Mouse (Mus musculus) MEL-GATA-1-ER (cell line): ENCODE results near the gene 6330409D20Rik.

Experiments
- DNase-seq: peaks from one replicate; pipeline ENCODE4 v3.0.0-alpha.2; 2012; ENCODE audit warnings: low read depth; ENCODE audit errors: extremely low read depth

The 6330409D20Rik gene

GRCm38 (mm10) chr2:32740916-32741272 lies at the start of gene 6330409D20Rik:
Gene 6330409D20Rik (minus strand): TSS chr2:32741016.
- DNase-seq = no peak

- DNase-seq = no peak
These were observed 47.8 kb upstream of the 6330409D20Rik start for GRCm38 (mm10) chr2:32788581-32788980.

GRCm38 (mm10) chr2:32787176-32787575 lies 46.4 kb upstream of the 6330409D20Rik start:
- no peak for DNase-seq

- no peak for DNase-seq
These were observed 43.3 kb upstream of the 6330409D20Rik start, which contains the start of gene Cfap157 for GRCm38 (mm10) chr2:32784048-32784681. Gene Cfap157 (minus strand): TSS chr2:32784428.

GRCm38 (mm10) chr2:32781710-32782109 lies 40.9 kb upstream of the 6330409D20Rik start:
- DNase-seq = no peak

GRCm38 (mm10) chr2:32779714-32780113 lies 38.9 kb upstream of the 6330409D20Rik start:
- no peak for DNase-seq

- no peak for DNase-seq
These were observed 38.3 kb upstream of the 6330409D20Rik start for GRCm38 (mm10) chr2:32779131-32779530.

- DNase-seq = no peak
These were observed 37.3 kb upstream of the 6330409D20Rik start for GRCm38 (mm10) chr2:32778081-32778480.

- DNase-seq = no peak
These were observed 35.4 kb upstream of the 6330409D20Rik start for GRCm38 (mm10) chr2:32776192-32776591.

GRCm38 (mm10) chr2:32775359-32776074 lies 34.7 kb upstream of the 6330409D20Rik start, which contains the start of the genes Ttc16 and Ptrh1:
Gene Ttc16 (minus strand): TSS chr2:32775633.
Gene Ptrh1 (plus strand): TSS chr2:32775786.
- peak; percentile 84 for DNase-seq

GRCm38 (mm10) chr2:32772626-32773279 lies 31.9 kb upstream of the 6330409D20Rik start:
- no peak for DNase-seq

- DNase-seq = no peak
These were observed 31.1 kb upstream of the 6330409D20Rik start for GRCm38 (mm10) chr2:32771886-32772285.

GRCm38 (mm10) chr2:32769327-32770085 lies 28.7 kb upstream of the 6330409D20Rik start:
- DNase-seq = no peak

- DNase-seq = no peak
These were observed 28.0 kb upstream of the 6330409D20Rik start for GRCm38 (mm10) chr2:32768661-32769285.

- DNase-seq = no peak
These were observed 26.4 kb upstream of the 6330409D20Rik start for GRCm38 (mm10) chr2:32767241-32767640.

- DNase-seq = no peak
These were observed 22.5 kb upstream of the 6330409D20Rik start for GRCm38 (mm10) chr2:32763353-32763752.

- no peak for DNase-seq
These were observed 21.0 kb upstream of the 6330409D20Rik start for GRCm38 (mm10) chr2:32761859-32762258.

GRCm38 (mm10) chr2:32761361-32761760 lies 20.5 kb upstream of the 6330409D20Rik start:
- no peak for DNase-seq

- DNase-seq = no peak
These were observed 18.2 kb upstream of the 6330409D20Rik start for GRCm38 (mm10) chr2:32759001-32759400.

GRCm38 (mm10) chr2:32758503-32758902 lies 17.7 kb upstream of the 6330409D20Rik start:
- DNase-seq = no peak
